Mouse (Mus musculus) midbrain, embryonic 12.5 days (tissue): Measurements from ENCODE around the gene Ano10. TPM values are rescaled to one million over a fixed set of nuclear protein-coding genes. Genes with fewer than 3 reads are reported as not detected.

ENCODE experiments used
- ATAC-seq: fragments of 200-750 bp; cut with Nextera tagmentation; 2 replicates; pipeline ENCODE4 v1.8.0; 2017; ENCODE audit warnings: low read depth, moderate TSS enrichment, moderate library complexity; ENCODE audit not compliant: low FRiP score
- H3K27ac ChIP-seq: fragments of 300-500 bp; sonication (generic); replicated peaks from 2 replicates; pipeline ENCODE4 v1.5.1; 2016; ENCODE audit warnings: mild to moderate bottlenecking
- H3K27me3 ChIP-seq: fragments of 300-500 bp; sonication (generic); 2 replicates; pipeline ENCODE4 v1.6.1; 2016; ENCODE audit warnings: mild to moderate bottlenecking
- H3K36me3 ChIP-seq: fragments of 300-500 bp; sonication (generic); 2 replicates; pipeline ENCODE4 v1.6.1; 2016
- H3K4me1 ChIP-seq: fragments of 300-500 bp; sonication (generic); 2 replicates; pipeline ENCODE4 v1.6.1; 2016
- H3K4me2 ChIP-seq: fragments of 300-500 bp; sonication (generic); replicated peaks from 2 replicates; pipeline ENCODE4 v1.6.1; 2016; ENCODE audit warnings: mild to moderate bottlenecking, moderate library complexity
- H3K4me3 ChIP-seq: fragments of 300-500 bp; sonication (generic); 2 replicates; pipeline ENCODE4 v1.5.1; 2016; ENCODE audit warnings: mild to moderate bottlenecking
- H3K9ac ChIP-seq: fragments of 300-500 bp; sonication (generic); replicated peaks from 2 replicates; pipeline ENCODE4 v1.6.1; 2016; ENCODE audit warnings: mild to moderate bottlenecking, moderate library complexity
- H3K9me3 ChIP-seq: fragments of 300-500 bp; sonication (generic); 2 replicates; pipeline ENCODE4 v1.6.1; 2016; ENCODE audit warnings: mild to moderate bottlenecking
- WGBS: fragments of 180-500 bp; shearing (Covaris S2); methylation state at CpG from one replicate; pipeline ENCODE4 v1.1.7; 2016; 5-methylcytosine and 5-hydroxymethylcytosine counted together
- polyA plus RNA-seq: library from polyadenylated mRNA; unstranded; fragments of >200 nt; fragmentation: Nextera tagmentation; extraction: Ambion mirVana; gene quantifications from 2 replicates; pipeline ENCODE4 v1.2.1, GENCODE M21; 2016

Ano10 gene
- polyA plus RNA-seq: 42.4 and 44.7 TPM in 2 replicates

- peak; percentile 97 for ATAC-seq
- peak within 1 kb of the TSS; percentile 81 for H3K27ac ChIP-seq
- no peaks in the 10 kb centered on the region for H3K36me3 ChIP-seq
- H3K9ac ChIP-seq: peak within 1 kb of the TSS; percentile 86
- no peaks in the 10 kb centered on the region for H3K9me3 ChIP-seq
- no peaks in the 10 kb centered on the region for H3K27me3 ChIP-seq
- peak within 1 kb of the TSS; percentile 79 for H3K4me3 ChIP-seq
- peaks cover 11% of the 10 kb centered on the region for H3K4me1 ChIP-seq
- peak within 1 kb of the TSS; percentile 66 for H3K4me2 ChIP-seq
- WGBS: under 1% methylated on average over 49 of the region's 51 CpGs
Observed at GRCm38 (mm10) chr9:122294242-122294881, at the start of gene Ano10. Gene Ano10, minus strand, starts transcription at chr9:122294423.

- no peak overlapping the region for H3K4me3 ChIP-seq
- H3K36me3 ChIP-seq: no peaks in the 10 kb centered on the region
- H3K27ac ChIP-seq: no peak overlapping the region
- H3K9me3 ChIP-seq: no peaks in the 10 kb centered on the region
- no peaks in the 10 kb centered on the region for H3K27me3 ChIP-seq
- H3K4me1 ChIP-seq: no peaks in the 10 kb centered on the region
- 89% methylated on average over 7 of the region's 7 CpGs for WGBS
- no peak overlapping the region for H3K9ac ChIP-seq
- ATAC-seq: no peak
- H3K4me2 ChIP-seq: no peak overlapping the region
Observed at GRCm38 (mm10) chr9:122343399-122343798, 49.2 kb upstream of the Ano10 start.

GRCm38 (mm10) chr9:122339972-122340371, 45.7 kb upstream of the Ano10 start:
- Histone ChIP-seq H3K4me3 (no peak overlapping the region), H3K27ac (no peak overlapping the region), H3K27me3 (no peaks in the 10 kb centered on the region), H3K4me1 (peaks cover 3% of the 10 kb centered on the region; the same call in 1 of the 2 replicates), H3K36me3 (no peaks in the 10 kb centered on the region), H3K9me3 (no peaks in the 10 kb centered on the region), H3K9ac (no peak overlapping the region), H3K4me2 (no peak overlapping the region)
- ATAC-seq: no peak
- 73% methylated on average over 5 of the region's 5 CpGs for WGBS

GRCm38 (mm10) chr9:122337510-122337931, 43.3 kb upstream of the Ano10 start:
- Histone ChIP-seq H3K4me3 (no peak overlapping the region), H3K36me3 (no peaks in the 10 kb centered on the region), H3K9ac (no peak overlapping the region), H3K27me3 (no peaks in the 10 kb centered on the region), H3K4me2 (no peak overlapping the region), H3K9me3 (no peaks in the 10 kb centered on the region), H3K4me1 (peaks cover 3% of the 10 kb centered on the region; the same call in 1 of the 2 replicates), H3K27ac (no peak overlapping the region)
- 49% methylated on average over 8 of the region's 8 CpGs for WGBS
- no peak for ATAC-seq

GRCm38 (mm10) chr9:122336677-122337076, 42.5 kb upstream of the Ano10 start:
- H3K36me3 ChIP-seq: no peaks in the 10 kb centered on the region
- H3K9me3 ChIP-seq: no peaks in the 10 kb centered on the region
- H3K27ac ChIP-seq: no peak overlapping the region
- H3K4me3 ChIP-seq: no peak overlapping the region
- H3K4me1 ChIP-seq: peaks cover 3% of the 10 kb centered on the region; the same call in 1 of the 2 replicates
- 76% methylated on average over 2 of the region's 2 CpGs for WGBS
- H3K9ac ChIP-seq: no peak overlapping the region
- no peak overlapping the region for H3K4me2 ChIP-seq
- no peaks in the 10 kb centered on the region for H3K27me3 ChIP-seq
- ATAC-seq: no peak

- no peaks in the 10 kb centered on the region for H3K4me1 ChIP-seq
- no peaks in the 10 kb centered on the region for H3K27me3 ChIP-seq
- H3K27ac ChIP-seq: no peak overlapping the region
- 62% methylated on average over 3 of the region's 3 CpGs for WGBS
- no peak for ATAC-seq
- no peak overlapping the region for H3K4me3 ChIP-seq
- H3K4me2 ChIP-seq: no peak overlapping the region
- no peaks in the 10 kb centered on the region for H3K36me3 ChIP-seq
- no peaks in the 10 kb centered on the region for H3K9me3 ChIP-seq
- H3K9ac ChIP-seq: no peak overlapping the region
Observed at GRCm38 (mm10) chr9:122328199-122328598, 34.0 kb upstream of the Ano10 start.

- ATAC-seq: no peak
- Histone ChIP-seq H3K9me3 (no peaks in the 10 kb centered on the region), H3K36me3 (no peaks in the 10 kb centered on the region), H3K27ac (no peak overlapping the region), H3K4me1 (no peaks in the 10 kb centered on the region), H3K4me3 (no peak overlapping the region), H3K4me2 (no peak overlapping the region), H3K27me3 (no peaks in the 10 kb centered on the region), H3K9ac (no peak overlapping the region)
- WGBS: 90% methylated on average over 1 of the region's 1 CpGs
Observed at GRCm38 (mm10) chr9:122325996-122326395, 31.8 kb upstream of the Ano10 start.

GRCm38 (mm10) chr9:122322356-122322755, 28.1 kb upstream of the Ano10 start:
- Histone ChIP-seq H3K27ac (no peak overlapping the region), H3K4me1 (no peaks in the 10 kb centered on the region), H3K4me3 (no peak overlapping the region), H3K9ac (no peak overlapping the region), H3K36me3 (no peaks in the 10 kb centered on the region), H3K4me2 (no peak overlapping the region), H3K9me3 (no peaks in the 10 kb centered on the region), H3K27me3 (peaks cover 3% of the 10 kb centered on the region; the same call in 1 of the 2 replicates)
- ATAC-seq: no peak
- 71% methylated on average over 3 of the region's 3 CpGs for WGBS

- no peak overlapping the region for H3K4me3 ChIP-seq
- no peaks in the 10 kb centered on the region for H3K9me3 ChIP-seq
- H3K27ac ChIP-seq: no peak overlapping the region
- peaks cover 6% of the 10 kb centered on the region; the same call in 1 of the 2 replicates for H3K27me3 ChIP-seq
- H3K4me1 ChIP-seq: no peaks in the 10 kb centered on the region
- no peak overlapping the region for H3K9ac ChIP-seq
- H3K36me3 ChIP-seq: no peaks in the 10 kb centered on the region
- no peak for ATAC-seq
- no peak overlapping the region for H3K4me2 ChIP-seq
- 88% methylated on average over 4 of the region's 4 CpGs for WGBS
Observed at GRCm38 (mm10) chr9:122320626-122321025, 26.4 kb upstream of the Ano10 start.

GRCm38 (mm10) chr9:122316562-122316961, 22.3 kb upstream of the Ano10 start:
- Histone ChIP-seq H3K27me3 (peaks cover 6% of the 10 kb centered on the region; the same call in 1 of the 2 replicates), H3K4me2 (no peak overlapping the region), H3K9me3 (no peaks in the 10 kb centered on the region), H3K27ac (no peak overlapping the region), H3K4me1 (0 out of 2 replicates have a peak, but pooled peaks cover 6% of the 10 kb centered on the region), H3K4me3 (no peak overlapping the region), H3K36me3 (no peaks in the 10 kb centered on the region), H3K9ac (no peak overlapping the region)
- WGBS: 89% methylated on average over 7 of the region's 7 CpGs
- ATAC-seq: no peak

GRCm38 (mm10) chr9:122315501-122315900, 21.3 kb upstream of the Ano10 start:
- Histone ChIP-seq H3K4me2 (no peak overlapping the region), H3K27me3 (peaks cover 6% of the 10 kb centered on the region; the same call in 1 of the 2 replicates), H3K36me3 (no peaks in the 10 kb centered on the region), H3K9me3 (no peaks in the 10 kb centered on the region), H3K27ac (no peak overlapping the region), H3K4me1 (0 out of 2 replicates have a peak, but pooled peaks cover 6% of the 10 kb centered on the region), H3K4me3 (no peak overlapping the region), H3K9ac (no peak overlapping the region)
- 51% methylated on average over 11 of the region's 11 CpGs for WGBS
- no peak for ATAC-seq

GRCm38 (mm10) chr9:122314942-122315341, 20.7 kb upstream of the Ano10 start:
- Histone ChIP-seq H3K36me3 (no peaks in the 10 kb centered on the region), H3K9me3 (no peaks in the 10 kb centered on the region), H3K4me3 (no peak overlapping the region), H3K9ac (no peak overlapping the region), H3K27ac (no peak overlapping the region), H3K4me2 (no peak overlapping the region), H3K27me3 (peaks cover 6% of the 10 kb centered on the region; the same call in 1 of the 2 replicates), H3K4me1 (0 out of 2 replicates have a peak, but pooled peaks cover 6% of the 10 kb centered on the region)
- WGBS: 66% methylated on average over 4 of the region's 4 CpGs
- ATAC-seq: no peak
